Mouse (Mus musculus) right cerebral cortex, postnatal 4 days (tissue): ENCODE results near the gene Tnk1.

Experiments
- DNase-seq: peaks from one replicate; pipeline ENCODE4 v3.0.0-alpha.2; 2022

Tnk1 gene

DNA sequence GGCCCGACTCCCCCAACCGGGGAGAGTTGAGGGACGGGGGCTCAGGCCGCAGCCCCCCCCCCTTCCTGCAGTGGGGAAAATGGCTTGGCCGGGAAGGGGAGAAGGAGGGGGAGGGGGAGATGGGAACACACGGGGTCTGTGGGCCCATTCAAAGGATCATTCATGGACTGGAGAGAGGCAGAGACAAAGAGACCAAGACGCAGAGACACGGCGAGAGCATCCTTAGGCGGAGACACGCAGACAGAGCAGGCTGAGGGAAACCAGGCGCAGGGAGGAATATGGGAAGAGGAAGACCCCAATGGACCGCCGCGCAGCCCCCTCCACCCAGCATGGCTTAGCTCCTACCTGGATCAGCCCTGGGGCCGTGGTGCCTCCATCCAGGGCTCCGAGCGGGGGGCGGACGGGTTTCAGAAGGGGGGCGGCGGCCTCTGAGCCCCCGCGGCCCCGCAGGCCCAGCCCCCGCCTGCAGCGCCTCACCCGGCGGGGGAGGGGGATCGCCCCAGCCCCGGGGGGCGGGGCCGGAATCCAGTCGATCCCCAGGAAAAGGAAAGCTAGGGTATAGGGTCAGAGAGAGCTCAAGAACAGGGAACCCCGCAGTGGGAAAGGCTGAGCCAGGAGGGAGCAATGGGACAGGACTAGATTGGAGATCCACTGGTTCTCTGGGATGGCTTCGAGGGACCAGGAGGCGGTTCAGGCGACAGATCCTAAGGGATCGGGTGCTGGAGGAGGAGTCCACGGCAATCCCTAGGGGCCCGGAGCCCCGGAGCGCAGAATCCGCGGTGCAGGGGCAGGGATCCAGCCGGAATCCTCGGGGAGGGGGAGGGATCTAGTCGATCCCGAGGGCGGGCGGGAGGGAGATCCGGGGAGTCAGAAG is 21.6 kb downstream of the Tnk1 start:
- peak; percentile 61 for DNase-seq

DNA sequence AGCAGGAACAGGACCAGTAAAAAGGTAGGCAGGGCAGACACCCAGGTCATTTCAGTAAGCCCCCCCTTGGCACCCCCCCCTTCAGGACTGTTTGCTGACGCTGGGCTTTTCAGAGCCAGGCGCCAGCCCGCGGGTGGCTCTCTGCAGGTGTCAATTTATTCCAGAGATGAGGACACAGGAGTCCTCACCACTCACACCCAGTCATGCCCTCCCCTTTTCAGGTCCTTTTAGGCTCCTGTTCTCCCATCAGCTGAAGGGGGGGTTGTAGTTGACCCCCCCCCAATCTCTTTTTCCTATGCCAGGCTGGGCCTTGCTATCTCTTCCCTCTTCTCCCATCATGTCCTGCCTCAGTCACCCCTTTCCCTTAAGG is 22.6 kb downstream of the Tnk1 start:
- DNase-seq, result no peak

DNA sequence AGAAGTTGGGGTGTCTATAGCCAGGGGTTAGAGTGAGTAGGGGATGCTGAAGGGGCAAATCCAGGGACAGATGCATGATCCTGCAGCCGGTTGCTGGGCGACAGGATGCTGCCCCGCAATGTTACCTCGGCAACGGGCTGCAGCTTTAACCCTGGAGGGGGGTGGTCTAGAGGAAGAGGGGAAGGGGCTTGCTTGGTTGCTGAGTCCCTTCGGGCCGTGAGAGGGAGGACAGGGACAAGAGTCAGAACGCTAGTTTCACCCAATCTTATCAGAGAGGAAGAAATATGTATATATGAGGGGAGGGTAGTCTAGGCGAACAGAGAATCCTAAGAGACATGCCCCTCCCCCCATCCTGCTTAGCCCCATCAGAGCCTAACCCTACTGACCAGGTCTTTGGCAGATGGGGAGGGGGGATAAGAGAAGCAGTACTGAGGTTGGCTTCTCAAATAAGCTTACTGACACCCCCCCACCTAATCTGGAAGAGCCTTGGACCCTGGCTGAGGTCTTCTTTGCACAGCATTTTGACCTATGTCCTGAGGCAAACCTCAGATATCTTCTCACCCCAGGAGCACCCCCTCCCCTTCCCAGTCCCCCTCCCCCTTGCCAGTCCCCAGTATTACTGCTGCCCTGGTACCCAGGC is 23.1 kb downstream of the Tnk1 start:
- DNase-seq, result no peak

DNA sequence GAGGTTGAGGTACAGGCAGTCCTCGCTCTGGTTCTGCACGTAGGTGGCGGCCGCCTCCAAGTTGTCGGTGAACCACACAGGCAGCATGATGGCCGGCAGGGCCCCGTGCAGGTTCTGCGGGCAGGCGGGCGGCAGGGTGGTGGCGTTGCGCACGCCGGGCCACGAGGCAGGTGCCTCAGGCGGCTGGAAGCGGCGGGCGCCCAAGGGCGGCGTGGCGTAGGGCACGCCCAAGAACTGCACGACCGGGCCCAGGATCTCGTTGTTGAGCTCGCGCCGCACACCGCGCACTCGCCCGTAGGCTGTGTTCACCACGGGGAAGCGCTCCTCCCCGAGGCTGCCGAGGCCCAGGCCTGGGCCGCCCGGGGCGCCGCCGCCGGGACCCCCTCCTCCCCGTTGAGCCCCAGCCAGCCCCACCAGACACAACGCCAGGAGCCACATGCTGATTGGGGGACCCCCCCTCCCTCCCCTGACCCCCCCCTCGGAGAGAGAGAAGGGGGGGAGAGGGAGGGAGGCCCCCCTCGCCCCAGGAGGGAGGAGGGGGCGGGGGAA is 24.5 kb downstream of the Tnk1 start:
- no peak for DNase-seq

DNA sequence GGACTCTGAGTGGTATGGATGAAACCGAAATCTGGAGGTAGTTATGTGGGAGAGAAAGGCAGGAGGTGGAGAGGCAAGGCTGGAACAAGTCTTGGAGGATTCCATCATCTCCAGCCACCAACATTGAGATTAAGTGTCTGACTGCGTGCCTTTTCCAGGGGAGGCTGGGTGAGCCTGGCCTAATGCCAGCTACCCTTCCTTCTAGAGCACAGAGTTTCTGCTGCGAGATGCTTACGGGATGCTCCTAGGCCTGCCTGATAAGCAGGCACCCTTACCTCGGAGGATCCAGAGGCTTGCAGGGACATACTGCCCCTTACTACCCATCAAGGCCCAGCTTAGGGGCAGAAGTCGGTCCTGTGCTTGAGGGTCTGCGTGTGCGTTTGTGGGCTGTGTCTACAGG is 25.0 kb downstream of the Tnk1 start:
- no peak for DNase-seq

DNA sequence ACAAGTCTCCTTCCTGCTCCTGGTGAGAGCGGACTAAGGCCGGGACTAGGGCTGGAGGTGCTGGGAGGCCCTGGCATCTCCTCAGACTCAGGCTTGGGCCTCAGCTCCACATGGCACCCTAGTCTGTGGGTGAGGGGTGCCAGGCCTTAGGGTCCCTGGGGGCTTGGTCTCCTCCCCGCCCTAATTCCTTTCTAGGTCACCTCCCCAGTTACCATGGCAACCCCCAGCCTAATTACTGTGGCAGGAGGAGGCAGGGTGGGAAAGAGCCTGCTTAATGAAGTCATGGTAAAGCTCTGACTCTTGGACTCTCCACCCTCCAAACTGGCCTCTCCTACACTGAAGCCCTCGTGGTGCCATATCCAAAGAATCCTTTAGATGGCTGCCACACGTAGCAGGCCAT is 29.7 kb downstream of the Tnk1 start:
- no peak for DNase-seq

DNA sequence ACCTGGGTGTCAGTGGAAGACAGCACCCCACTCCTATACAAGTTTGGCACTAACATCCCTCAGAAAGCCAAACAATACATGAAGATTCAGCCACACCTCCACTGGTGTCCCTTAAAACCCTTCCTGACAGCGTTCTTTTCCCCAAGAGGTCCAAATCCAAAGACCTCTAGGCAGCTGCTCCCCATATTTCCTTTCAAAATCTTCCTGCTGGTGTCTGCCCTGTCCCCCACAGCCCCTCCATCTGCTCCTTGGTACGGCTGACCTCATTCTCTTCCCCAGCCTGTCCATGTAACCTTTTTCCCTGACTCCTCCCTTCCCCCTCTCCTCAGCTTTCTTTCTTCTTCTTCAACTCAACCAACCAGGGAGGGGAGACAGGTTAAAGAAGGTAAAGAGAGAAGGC is 35.1 kb downstream of the Tnk1 start:
- no peak for DNase-seq

DNA sequence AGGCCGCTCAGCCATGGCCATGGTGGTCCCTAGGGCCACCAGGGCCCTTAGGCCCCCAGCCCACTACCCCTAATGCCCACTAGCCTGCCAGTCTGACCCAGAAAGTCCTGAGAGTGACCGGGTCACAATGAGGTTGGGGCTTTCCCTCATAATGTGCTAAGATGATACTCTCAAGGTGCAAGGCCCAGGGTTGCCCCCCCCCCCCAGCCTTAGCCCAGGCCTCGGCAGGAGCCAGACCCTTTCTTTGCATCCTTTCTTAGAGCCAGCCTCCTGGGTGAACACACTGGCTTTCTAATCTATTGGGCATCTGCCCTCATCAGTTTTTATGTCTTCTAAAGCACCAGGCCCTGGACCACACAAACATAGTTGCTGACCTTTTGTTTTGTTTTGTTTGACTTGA is 36.5 kb downstream of the Tnk1 start, which contains the start of gene Spem1:
Gene Spem1 (minus strand): TSS at position 101 of the 400 bp plus-strand sequence.
- DNase-seq, result no peak

DNA sequence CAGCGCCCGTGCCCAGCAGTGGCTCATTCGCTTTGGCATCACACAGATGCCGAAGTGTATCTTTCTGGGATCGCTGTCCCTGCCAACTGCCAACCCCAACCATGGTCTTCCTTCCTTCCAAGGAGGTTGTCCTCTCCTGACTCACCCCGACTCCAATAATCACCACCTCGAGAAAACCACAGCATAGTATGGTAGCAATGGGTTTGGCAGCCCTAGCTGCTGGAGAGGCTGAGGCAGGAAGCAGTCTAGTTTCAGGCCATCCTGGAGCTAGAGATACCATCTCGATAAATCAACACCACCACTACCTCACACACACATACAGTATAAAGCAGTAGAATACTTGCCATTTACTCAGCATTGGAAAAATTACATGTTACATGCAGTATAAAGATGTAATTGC is 39.7 kb downstream of the Tnk1 start:
- no peak for DNase-seq

DNA sequence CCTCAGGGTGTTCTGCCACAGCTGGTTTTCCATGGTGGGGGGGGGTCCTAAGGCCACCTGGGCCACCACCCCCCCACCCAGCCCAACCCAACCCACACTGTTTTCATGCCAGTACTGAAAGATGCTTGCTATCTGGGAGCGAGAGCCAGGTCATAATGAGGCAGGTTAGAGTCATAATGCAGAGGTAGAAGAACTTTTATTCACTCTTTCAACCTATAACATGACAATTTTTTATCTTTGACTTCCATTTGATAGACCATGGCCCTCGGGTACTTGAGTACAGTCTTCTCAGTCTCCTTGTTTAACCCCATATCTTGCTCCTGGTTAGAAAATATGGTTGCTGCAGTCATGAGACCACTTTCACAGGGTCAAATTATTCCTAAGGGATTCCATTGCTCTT is 40.2 kb downstream of the Tnk1 start, which contains the start of gene Spem2:
Gene Spem2 (minus strand): TSS at position 101 of the 400 bp plus-strand sequence.
- DNase-seq, result no peak

DNA sequence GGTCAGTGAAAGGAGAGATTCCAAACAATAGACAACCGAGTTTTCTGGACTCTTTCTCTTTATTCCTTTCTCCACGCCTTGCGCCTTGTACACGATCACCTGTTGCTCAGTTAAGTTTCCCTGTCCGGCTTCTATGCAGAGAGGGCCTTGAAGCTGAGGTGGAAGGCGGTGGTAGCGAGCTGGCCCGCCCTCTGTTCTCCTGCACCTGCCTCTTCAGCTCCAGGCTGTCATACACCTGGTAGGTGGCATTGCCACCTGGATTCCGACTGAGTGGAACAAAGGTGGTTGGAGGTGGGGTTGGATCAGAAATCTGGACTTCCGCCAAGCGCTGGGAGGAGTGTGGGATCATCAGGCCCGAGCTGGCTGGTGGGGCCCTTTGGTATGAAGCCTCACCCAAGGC is 42.0 kb downstream of the Tnk1 start:
- no peak for DNase-seq

DNA sequence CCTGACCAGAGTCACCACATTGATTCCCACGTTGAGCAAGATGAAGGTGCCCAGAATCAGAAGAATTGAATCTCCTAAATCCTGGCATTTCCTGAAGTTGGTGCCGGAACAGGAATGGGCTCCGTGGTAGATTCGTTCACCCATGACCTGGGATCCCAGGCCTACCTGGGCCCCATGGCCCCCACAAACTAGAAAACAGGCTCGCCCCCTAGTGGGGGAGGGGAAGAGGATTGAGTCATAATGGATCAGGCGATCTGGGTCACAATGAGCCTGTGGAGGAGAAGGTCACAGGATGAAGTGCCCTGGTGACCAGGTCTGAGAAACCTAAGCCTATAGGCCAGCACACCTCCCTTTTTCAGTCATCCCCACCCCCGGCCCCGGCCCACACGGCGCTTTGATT is 43.4 kb downstream of the Tnk1 start, which contains the start of gene Gm39566:
Gene Gm39566 (minus strand): TSS at position 144 of the 400 bp plus-strand sequence.
- DNase-seq, result no peak

DNA sequence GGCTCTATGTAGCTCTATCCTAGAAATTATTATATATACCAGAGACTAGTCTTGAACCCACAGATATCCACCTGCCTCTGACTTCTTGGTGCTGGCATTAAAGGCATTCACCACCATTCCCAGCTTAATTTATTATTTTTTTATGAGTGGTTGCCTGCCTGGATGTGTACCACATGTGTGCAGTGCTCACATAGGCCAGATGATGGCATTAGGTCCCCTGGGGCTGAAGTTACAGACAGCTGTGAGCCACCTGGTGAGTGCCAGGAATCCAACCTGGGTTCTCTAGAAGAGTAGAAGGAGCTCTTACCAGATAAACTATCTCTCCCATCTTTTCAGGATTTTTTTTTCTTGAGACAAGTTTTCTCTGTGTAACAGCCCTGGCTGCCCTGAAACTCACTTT is 48.2 kb downstream of the Tnk1 start:
- DNase-seq, result no peak

DNA sequence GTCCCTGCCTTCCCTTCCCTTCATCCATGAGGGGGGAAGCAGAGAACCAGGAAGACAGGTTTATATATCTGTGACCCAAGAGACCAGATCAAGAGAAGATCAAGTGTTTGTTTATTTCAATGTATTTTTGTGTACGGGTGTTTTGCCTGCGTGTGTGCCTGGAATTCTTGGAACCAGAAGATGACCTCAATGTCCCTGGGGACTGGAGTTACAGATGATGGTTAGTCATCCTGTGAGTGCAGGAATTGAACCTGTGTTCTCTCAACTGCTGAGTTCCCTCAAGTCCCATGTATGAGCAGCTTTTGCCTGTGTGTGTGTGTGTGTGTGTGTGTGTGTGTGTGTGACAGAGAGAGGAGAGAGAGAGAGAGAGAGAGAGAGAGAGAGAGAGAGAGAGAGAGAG is 50.9 kb downstream of the Tnk1 start:
- no peak for DNase-seq

DNA sequence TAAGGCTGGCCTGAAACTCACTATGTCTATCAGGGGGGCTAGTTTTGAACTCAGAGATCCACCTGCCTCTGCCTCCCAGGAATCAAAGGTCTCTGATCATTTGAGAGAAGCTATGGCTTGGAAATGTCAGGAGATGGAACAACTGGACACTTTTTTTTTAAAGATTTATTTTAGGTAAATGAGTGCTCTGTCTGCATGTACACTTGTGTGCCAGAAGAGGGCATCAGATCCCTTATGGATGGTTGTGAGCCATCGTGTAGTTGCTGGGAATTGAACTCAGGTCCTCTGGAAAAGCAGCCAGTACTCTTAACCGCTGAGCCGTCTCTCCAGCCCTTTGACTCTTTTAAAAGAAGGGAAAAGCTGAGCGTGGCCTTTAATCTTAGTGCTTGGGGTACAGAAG is 52.2 kb downstream of the Tnk1 start:
- DNase-seq, result no peak

DNA sequence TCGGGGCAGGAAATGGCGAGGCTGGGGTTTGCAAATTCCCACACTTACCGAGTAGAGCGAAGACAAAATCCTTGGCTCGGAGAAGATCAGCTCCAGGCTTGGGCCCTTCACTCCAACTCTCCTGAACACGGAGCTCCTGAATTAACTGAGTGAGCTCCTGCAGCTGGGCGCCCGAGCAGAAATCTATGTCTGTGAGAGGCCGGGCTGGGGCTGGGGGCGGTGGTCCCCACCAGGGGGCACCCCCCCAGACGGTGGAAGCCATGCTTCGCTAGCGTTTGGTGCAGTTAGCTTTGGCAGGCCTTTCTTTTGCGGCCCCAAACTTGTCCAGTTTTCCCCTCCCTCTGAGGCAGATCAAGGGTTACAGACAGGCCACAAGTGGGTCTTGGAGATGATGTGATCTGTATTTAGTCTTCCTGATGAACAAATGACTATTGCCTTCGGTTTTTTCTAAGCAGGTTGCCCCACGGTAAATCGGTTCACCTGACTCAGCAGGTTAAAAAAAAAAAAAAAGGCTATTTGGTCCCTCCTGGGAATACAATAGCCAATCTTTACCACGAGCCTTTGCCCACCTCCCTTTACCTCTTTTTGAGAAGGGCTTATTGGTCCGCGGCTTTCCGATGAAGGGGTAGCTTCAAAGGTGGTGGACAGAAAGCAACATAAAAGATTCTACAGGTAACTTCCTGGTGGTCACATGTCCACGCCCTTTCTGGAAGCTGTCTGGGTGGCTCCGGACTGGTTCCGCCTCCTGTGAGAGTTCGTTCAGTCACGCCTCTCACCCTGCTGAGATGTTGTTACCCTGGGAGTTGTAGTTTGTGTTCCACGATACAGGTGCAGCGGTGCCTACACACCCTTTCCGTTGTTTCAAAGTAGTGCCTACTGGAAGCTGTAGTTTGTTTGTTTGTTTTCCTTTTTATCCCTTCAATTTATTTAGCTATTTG is 53.3 kb downstream of the Tnk1 start, which contains the start of gene Tmem102:
Gene Tmem102 (minus strand): TSS at position 653 of the 938 bp plus-strand sequence.
- no peak for DNase-seq

DNA sequence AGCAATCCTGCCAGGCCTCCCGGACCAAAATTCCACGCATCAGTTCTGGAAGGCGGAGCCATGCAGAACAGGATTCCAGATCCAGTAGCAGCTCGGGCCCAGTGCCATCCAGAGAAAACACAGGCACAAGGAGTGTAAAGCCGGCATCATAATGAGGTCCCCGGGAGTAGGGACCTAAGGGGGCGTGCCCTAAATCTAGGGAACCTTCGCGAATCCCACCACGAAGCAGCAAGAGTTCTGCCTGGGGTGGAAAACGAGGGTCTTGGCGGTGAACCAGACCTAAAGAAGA is 53.9 kb downstream of the Tnk1 start:
- no peak for DNase-seq

DNA sequence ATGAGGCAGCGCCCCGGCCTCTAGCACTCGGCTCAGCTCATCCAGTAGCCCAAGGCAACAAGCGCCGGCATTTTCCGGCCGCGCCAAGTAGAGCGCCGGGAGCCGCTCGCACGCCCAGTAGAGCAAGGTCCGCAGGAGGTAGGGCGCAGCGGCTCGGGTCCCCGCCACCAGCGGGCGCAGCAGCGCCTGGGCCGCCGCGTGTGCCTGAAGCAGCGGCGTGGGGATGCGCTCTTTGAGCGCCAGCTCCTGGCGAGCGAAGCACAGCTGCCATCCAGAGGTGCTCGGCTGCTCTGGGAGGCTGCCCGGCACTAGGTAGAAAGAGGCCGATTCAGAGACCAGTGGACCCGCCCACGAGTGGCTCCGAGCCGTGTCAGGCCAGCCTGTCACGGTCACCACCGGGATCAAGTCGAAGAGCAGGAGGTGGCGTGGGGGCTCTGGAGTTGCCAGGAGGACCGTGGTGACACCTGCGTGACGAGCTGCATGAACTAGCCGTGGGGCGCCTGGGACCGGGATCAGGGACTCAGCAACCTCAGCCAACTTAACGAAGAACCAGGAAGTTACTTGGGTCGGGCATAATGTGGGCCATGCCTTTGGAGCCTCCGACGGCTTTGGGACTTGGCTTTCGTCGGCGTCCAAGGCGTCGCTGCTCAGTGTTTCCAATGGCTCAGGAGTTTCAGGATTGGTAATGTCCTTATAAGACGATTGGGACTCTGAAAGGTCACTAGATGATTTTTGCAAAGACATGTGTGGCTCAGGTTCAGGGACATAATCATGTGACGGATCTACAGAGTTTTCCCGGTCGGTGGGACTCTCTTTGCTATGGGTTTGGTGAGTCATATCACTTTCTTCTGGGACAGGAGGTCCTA is 54.5 kb downstream of the Tnk1 start:
- peak; percentile 62 for DNase-seq

DNA sequence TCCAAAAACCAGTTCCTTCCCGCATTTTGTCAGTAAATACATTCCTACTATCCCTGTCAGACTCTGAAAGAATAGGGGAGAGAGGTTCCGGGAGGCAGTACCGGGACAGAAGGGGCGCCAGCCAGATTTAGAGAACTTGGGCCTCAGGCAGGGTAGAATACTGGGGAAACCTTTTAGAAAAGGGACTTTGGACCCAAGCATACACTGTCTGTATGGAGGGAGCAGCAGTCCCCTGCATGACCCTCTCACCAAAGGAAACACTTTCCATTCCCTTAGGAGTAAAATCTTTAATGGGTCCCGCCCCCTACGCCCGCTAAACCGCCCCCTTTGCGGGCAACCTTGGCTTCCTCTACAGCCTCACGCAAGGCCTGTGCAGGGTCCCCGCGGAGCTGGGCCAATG is 55.2 kb downstream of the Tnk1 start:
- DNase-seq, result no peak

DNA sequence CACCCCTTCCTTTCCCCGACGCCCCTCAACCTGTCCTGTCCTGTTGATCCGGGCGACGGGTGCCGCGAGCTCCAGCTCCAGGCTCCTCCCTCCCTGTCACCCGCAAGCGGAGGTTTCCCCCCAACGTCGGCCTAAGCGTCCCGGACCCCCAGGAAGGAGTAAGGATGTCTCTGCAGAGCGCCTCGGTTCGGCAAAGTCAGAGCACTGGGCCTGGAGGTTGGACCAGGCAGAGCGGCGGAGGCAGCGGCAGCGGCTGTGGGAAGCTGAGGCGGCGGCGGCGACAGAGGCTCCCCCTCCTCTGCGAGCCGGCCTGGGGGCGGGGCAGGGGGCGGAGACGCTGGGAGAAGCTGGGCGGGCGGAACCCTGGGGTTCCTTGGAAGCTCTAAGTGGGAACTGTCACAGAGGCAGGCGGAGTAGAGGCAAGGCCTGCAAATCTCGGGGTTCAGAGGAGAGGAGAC is 55.9 kb downstream of the Tnk1 start:
- DNase-seq, result peak; percentile 81

DNA sequence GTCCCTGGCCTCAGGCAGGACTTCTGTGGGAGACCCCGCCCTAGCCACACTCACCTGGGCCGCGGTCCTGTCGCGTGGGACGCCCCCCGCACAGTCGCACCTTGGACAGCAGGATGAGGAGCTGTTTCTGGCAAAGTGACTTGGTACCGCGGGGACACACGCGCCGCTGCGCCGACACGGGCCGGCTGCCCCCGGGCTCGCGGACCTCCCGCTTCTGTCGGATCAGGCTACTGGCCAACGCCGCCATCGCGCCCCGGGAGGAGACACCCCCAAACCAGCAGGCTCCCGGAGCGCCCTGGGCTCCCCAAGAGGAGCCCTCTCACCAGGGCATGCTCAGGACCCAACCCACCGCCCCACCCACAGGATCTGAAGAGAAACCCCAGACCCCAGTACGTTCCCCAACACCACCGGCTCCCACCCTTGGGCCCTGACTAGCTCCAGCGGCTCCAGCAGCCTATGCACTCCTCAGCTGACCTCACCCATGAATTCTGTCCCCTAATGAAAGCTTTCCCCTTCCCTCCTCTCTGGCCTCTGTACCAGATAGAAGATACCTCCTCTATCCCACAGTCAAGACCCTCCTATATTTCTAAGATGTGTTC is 57.1 kb downstream of the Tnk1 start, which contains the start of gene Fgf11:
Gene Fgf11 (minus strand): TSS at position 479 of the 599 bp plus-strand sequence.
- no peak for DNase-seq
